Mouse (Mus musculus): ENCODE data around the gene Fam171a2. TPM values are rescaled to one million over a fixed set of nuclear protein-coding genes. Genes with fewer than 3 reads are reported as not detected.

Gene Fam171a2
- polyA plus RNA-seq, 1 experiment from 2014 or later, result 0.25 TPM

GRCm38 (mm10) chr11:102433866-102434265 lies 13.6 kb downstream of the Fam171a2 start:
- Histone ChIP-seq H3K9ac (no peak overlapping the region), H3K27me3 (peaks cover 47% of the 10 kb centered on the region), H3K4me2 (no peak overlapping the region), H3K9me3 (replicated peaks) (no peaks in the 10 kb centered on the region), H3K36me3 (peaks cover 10% of the 10 kb centered on the region; the same call in 1 of the 2 replicates), H3K27ac (no peak overlapping the region), H3K4me3 (replicated peaks) (no peak overlapping the region), H3K4me1 (replicated peaks) (peaks cover 54% of the 10 kb centered on the region)
- DNase-seq (no peak), ATAC-seq (ENCODE audit: low read depth) (no peak)
- 82% methylated on average over 7 of the region's 7 CpGs for WGBS (ENCODE audit: insufficient replicate concordance)

GRCm38 (mm10) chr11:102432896-102433295 lies 14.6 kb downstream of the Fam171a2 start:
- DNase-seq, result no peak
- 83% methylated on average over 6 of the region's 6 CpGs for WGBS (ENCODE audit: insufficient replicate concordance)

GRCm38 (mm10) chr11:102432115-102432843 lies 15.2 kb downstream of the Fam171a2 start:
- DNase-seq (no peak), ATAC-seq (ENCODE audit: low read depth) (no peak)
- H3K9me3 ChIP-seq (replicated peaks), result no peaks in the 10 kb centered on the region
- H3K9ac ChIP-seq, result peak overlapping the region; percentile 47; the same call in 1 of the 2 replicates
- peaks cover 40% of the 10 kb centered on the region for H3K4me1 ChIP-seq (replicated peaks)
- WGBS (ENCODE audit: insufficient replicate concordance), result 21% methylated on average over 16 of the region's 16 CpGs
- H3K27me3 ChIP-seq, result peaks cover 34% of the 10 kb centered on the region
- peak overlapping the region; percentile 46 for H3K4me2 ChIP-seq
- H3K4me3 ChIP-seq (replicated peaks), result peak overlapping the region; percentile 14
- H3K27ac ChIP-seq, result peak overlapping the region; percentile 39; the same call in 1 of the 2 replicates
- peaks cover 10% of the 10 kb centered on the region; the same call in 1 of the 2 replicates for H3K36me3 ChIP-seq

More at GRCm38 (mm10) chr11:102432896-102433295, 14.6 kb downstream of the Fam171a2 start:
- no peak overlapping the region for H3K9ac ChIP-seq
- H3K36me3 ChIP-seq, result peaks cover 10% of the 10 kb centered on the region; the same call in 1 of the 2 replicates
- no peak for ATAC-seq (ENCODE audit: low read depth)
- peaks cover 41% of the 10 kb centered on the region for H3K27me3 ChIP-seq
- H3K4me3 ChIP-seq (replicated peaks), result peak overlapping the region; percentile 14
- H3K9me3 ChIP-seq (replicated peaks), result no peaks in the 10 kb centered on the region
- no peak overlapping the region for H3K27ac ChIP-seq
- peak overlapping the region; percentile 46; the same call in 1 of the 2 replicates for H3K4me2 ChIP-seq
- peaks cover 46% of the 10 kb centered on the region for H3K4me1 ChIP-seq (replicated peaks)

- Histone ChIP-seq H3K9ac (peak overlapping the region; percentile 47; the same call in 1 of the 2 replicates), H3K27me3 (peaks cover 31% of the 10 kb centered on the region), H3K4me1 (replicated peaks) (peaks cover 38% of the 10 kb centered on the region), H3K4me3 (replicated peaks) (peak overlapping the region; percentile 14), H3K4me2 (peak overlapping the region; percentile 46), H3K27ac (no peak overlapping the region; the same call in 1 of the 2 replicates), H3K9me3 (replicated peaks) (no peaks in the 10 kb centered on the region), H3K36me3 (peaks cover 10% of the 10 kb centered on the region; the same call in 1 of the 2 replicates)
- ATAC-seq (ENCODE audit: low read depth), result no peak
- 67% methylated on average over 3 of the region's 3 CpGs for WGBS (ENCODE audit: insufficient replicate concordance)
- DNase-seq, result no peak
Measured at GRCm38 (mm10) chr11:102431728-102432114, 15.8 kb downstream of the Fam171a2 start.

GRCm38 (mm10) chr11:102431018-102431645 lies 16.4 kb downstream of the Fam171a2 start:
- DNase-seq (peak; percentile 75), ATAC-seq (ENCODE audit: low read depth) (peak; percentile 28; the same call in 1 of the 2 replicates)
- H3K9me3 ChIP-seq (replicated peaks), result no peaks in the 10 kb centered on the region
- H3K36me3 ChIP-seq, result peaks cover 9% of the 10 kb centered on the region; the same call in 1 of the 2 replicates
- peak overlapping the region; percentile 94 for H3K4me2 ChIP-seq
- H3K27ac ChIP-seq, result peak overlapping the region; percentile 83
- H3K4me3 ChIP-seq (replicated peaks), result peak overlapping the region; percentile 67
- peaks cover 27% of the 10 kb centered on the region for H3K27me3 ChIP-seq
- H3K9ac ChIP-seq, result peak overlapping the region; percentile 80
- peaks cover 38% of the 10 kb centered on the region for H3K4me1 ChIP-seq (replicated peaks)
- WGBS (ENCODE audit: insufficient replicate concordance), result 0% methylated on average over 7 of the region's 7 CpGs

- H3K27ac ChIP-seq, result peak within 1 kb of the TSS; percentile 83
- 2% methylated on average over 29 of the region's 29 CpGs for WGBS (ENCODE audit: insufficient replicate concordance)
- H3K27me3 ChIP-seq, result 0 out of 2 replicates have a peak, but pooled peaks cover 19% of the 10 kb centered on the region
- H3K9ac ChIP-seq, result peak within 1 kb of the TSS; percentile 80
- H3K4me2 ChIP-seq, result peak within 1 kb of the TSS; percentile 94
- peaks cover 38% of the 10 kb centered on the region for H3K4me1 ChIP-seq (replicated peaks)
- ATAC-seq (ENCODE audit: low read depth) (peak; percentile 87), DNase-seq (peak; percentile 82)
- no peaks in the 10 kb centered on the region for H3K9me3 ChIP-seq (replicated peaks)
- H3K4me3 ChIP-seq (replicated peaks), result peak within 1 kb of the TSS; percentile 67
- H3K36me3 ChIP-seq, result peaks cover 5% of the 10 kb centered on the region; the same call in 1 of the 2 replicates
Measured at GRCm38 (mm10) chr11:102430121-102431017, 17.1 kb downstream of the Fam171a2 start, which contains the start of gene Grn. Gene Grn (plus strand): TSS chr11:102430315.

- H3K4me2 ChIP-seq, result peak overlapping the region; percentile 94
- 0 out of 2 replicates have a peak overlapping the region, but pooled peaks have one; percentile 11 for H3K27ac ChIP-seq
- 17% methylated on average over 3 of the region's 3 CpGs for WGBS (ENCODE audit: insufficient replicate concordance)
- H3K4me1 ChIP-seq (replicated peaks), result peaks cover 38% of the 10 kb centered on the region
- 0 out of 2 replicates have a peak, but pooled peaks cover under 1% of the 10 kb centered on the region for H3K36me3 ChIP-seq
- H3K27me3 ChIP-seq, result 0 out of 2 replicates have a peak, but pooled peaks cover 13% of the 10 kb centered on the region
- DNase-seq (no peak), ATAC-seq (ENCODE audit: low read depth) (no peak)
- peak overlapping the region; percentile 80 for H3K9ac ChIP-seq
- H3K9me3 ChIP-seq (replicated peaks), result no peaks in the 10 kb centered on the region
- H3K4me3 ChIP-seq (replicated peaks), result peak overlapping the region; percentile 67
Measured at GRCm38 (mm10) chr11:102429551-102429950, 17.9 kb downstream of the Fam171a2 start.

GRCm38 (mm10) chr11:102428981-102429540 lies 18.4 kb downstream of the Fam171a2 start:
- H3K9me3 ChIP-seq (replicated peaks), result no peaks in the 10 kb centered on the region
- DNase-seq, result no peak
- peaks cover 17% of the 10 kb centered on the region; the same call in 1 of the 2 replicates for H3K27me3 ChIP-seq
- H3K9ac ChIP-seq, result peak overlapping the region; percentile 80
- H3K4me3 ChIP-seq (replicated peaks), result peak overlapping the region; percentile 67
- peaks cover 38% of the 10 kb centered on the region for H3K4me1 ChIP-seq (replicated peaks)
- no peaks in the 10 kb centered on the region for H3K36me3 ChIP-seq
- H3K27ac ChIP-seq, result 0 out of 2 replicates have a peak overlapping the region, but pooled peaks have one; percentile 11
- peak overlapping the region; percentile 94 for H3K4me2 ChIP-seq
- ATAC-seq (ENCODE audit: low read depth), result no peak
- WGBS (ENCODE audit: insufficient replicate concordance), result 28% methylated on average over 8 of the region's 8 CpGs

GRCm38 (mm10) chr11:102425555-102426316 lies 21.7 kb downstream of the Fam171a2 start:
- ATAC-seq (ENCODE audit: low read depth), result no peak
- no peak overlapping the region for H3K4me3 ChIP-seq (replicated peaks)
- no peak overlapping the region for H3K9ac ChIP-seq
- 56% methylated on average over 8 of the region's 8 CpGs for whole genome bisulfite sequencing (ENCODE audit: insufficient replicate concordance)
- H3K27ac ChIP-seq, result no peak overlapping the region
- H3K36me3 ChIP-seq, result no peaks in the 10 kb centered on the region
- peaks cover 17% of the 10 kb centered on the region for H3K4me1 ChIP-seq (replicated peaks)
- no peaks in the 10 kb centered on the region for H3K9me3 ChIP-seq (replicated peaks)
- DNase-seq, result no peak
- peaks cover 23% of the 10 kb centered on the region for H3K27me3 ChIP-seq
- H3K4me2 ChIP-seq, result no peak overlapping the region

- Histone ChIP-seq H3K4me2 (no peak overlapping the region), H3K36me3 (no peaks in the 10 kb centered on the region), H3K4me1 (replicated peaks) (peaks cover 8% of the 10 kb centered on the region), H3K9ac (no peak overlapping the region), H3K4me3 (replicated peaks) (no peak overlapping the region), H3K27ac (no peak overlapping the region), H3K9me3 (replicated peaks) (no peaks in the 10 kb centered on the region), H3K27me3 (peaks cover 23% of the 10 kb centered on the region)
- DNase-seq (no peak), ATAC-seq (ENCODE audit: low read depth) (no peak)
- WGBS (ENCODE audit: insufficient replicate concordance), result 66% methylated on average over 6 of the region's 6 CpGs
Measured at GRCm38 (mm10) chr11:102424666-102425065, 22.8 kb downstream of the Fam171a2 start.

Measured in liver, embryonic 13.5 days (tissue).